Mouse (Mus musculus): ENCODE measurements at regions not wholly inside any gene's neighbourhood (a gene's known extent, or its start where the extent isn't known, plus 50 kb on each side); places are given as distances from the start of the nearest gene placed in this dataset.

GRCm38 (mm10) chr5:64661959-64662358 is 141.2 kb upstream of the Klf3 start:
- Histone ChIP-seq H3K27ac (no peak overlapping the region), H3K36me3 (ENCODE audit: inconsistent target) (no peaks in the 10 kb centered on the region), H3K79me2 (ENCODE audit: inconsistent target) (no peaks in the 10 kb centered on the region), H3K4me3 (ENCODE audit: inconsistent target) (no peak overlapping the region)
- WGBS (ENCODE audit: missing documents) = 60% methylated on average over 6 of the region's 6 CpGs

GRCm38 (mm10) chr5:64662476-64662875 is 140.7 kb upstream of the Klf3 start:
- Histone ChIP-seq H3K79me2 (ENCODE audit: inconsistent target) (no peaks in the 10 kb centered on the region), H3K36me3 (ENCODE audit: inconsistent target) (no peaks in the 10 kb centered on the region)
- WGBS (ENCODE audit: missing documents) = 5% methylated on average over 7 of the region's 7 CpGs

GRCm38 (mm10) chr5:64663766-64664165 is 139.4 kb upstream of the Klf3 start:
- 83% methylated on average over 1 of the region's 1 CpGs for WGBS (ENCODE audit: missing documents)
- no peak overlapping the region for H3K27ac ChIP-seq
- H3K36me3 ChIP-seq (ENCODE audit: inconsistent target) = no peaks in the 10 kb centered on the region
- H3K79me2 ChIP-seq (ENCODE audit: inconsistent target) = no peaks in the 10 kb centered on the region
- no peak overlapping the region for H3K4me3 ChIP-seq (ENCODE audit: inconsistent target)

More at GRCm38 (mm10) chr5:64662476-64662875, 140.7 kb upstream of the Klf3 start:
- H3K4me3 ChIP-seq (ENCODE audit: inconsistent target) = no peak overlapping the region
- H3K27ac ChIP-seq = no peak overlapping the region

- Histone ChIP-seq H3K36me3 (ENCODE audit: inconsistent target) (no peaks in the 10 kb centered on the region), H3K79me2 (ENCODE audit: inconsistent target) (no peaks in the 10 kb centered on the region), H3K27ac (no peak overlapping the region), H3K4me3 (ENCODE audit: inconsistent target) (no peak overlapping the region)
- 75% methylated on average over 3 of the region's 3 CpGs for WGBS (ENCODE audit: missing documents)
Observed at GRCm38 (mm10) chr5:64665064-64665463, 138.1 kb upstream of the Klf3 start.

- WGBS (ENCODE audit: missing documents) = 98% methylated on average over 3 of the region's 3 CpGs
- no peaks in the 10 kb centered on the region for H3K36me3 ChIP-seq (ENCODE audit: inconsistent target)
- no peaks in the 10 kb centered on the region for H3K79me2 ChIP-seq (ENCODE audit: inconsistent target)
- no peak overlapping the region for H3K4me3 ChIP-seq (ENCODE audit: inconsistent target)
- H3K27ac ChIP-seq = no peak overlapping the region
Observed at GRCm38 (mm10) chr5:64666256-64666655, 136.9 kb upstream of the Klf3 start.

GRCm38 (mm10) chr5:64667053-64667452 is 136.1 kb upstream of the Klf3 start:
- WGBS (ENCODE audit: missing documents) = 88% methylated on average over 3 of the region's 3 CpGs
- no peaks in the 10 kb centered on the region for H3K36me3 ChIP-seq (ENCODE audit: inconsistent target)
- no peak overlapping the region for H3K27ac ChIP-seq
- no peaks in the 10 kb centered on the region for H3K79me2 ChIP-seq (ENCODE audit: inconsistent target)
- no peak overlapping the region for H3K4me3 ChIP-seq (ENCODE audit: inconsistent target)

GRCm38 (mm10) chr5:64673861-64674260 is 129.3 kb upstream of the Klf3 start:
- H3K36me3 ChIP-seq (ENCODE audit: inconsistent target) = no peaks in the 10 kb centered on the region
- 89% methylated on average over 2 of the region's 2 CpGs for WGBS (ENCODE audit: missing documents)

GRCm38 (mm10) chr5:64676214-64676945 is 126.8 kb upstream of the Klf3 start:
- 28% methylated on average over 17 of the region's 17 CpGs for WGBS (ENCODE audit: missing documents)
- Histone ChIP-seq H3K4me3 (ENCODE audit: inconsistent target) (no peak overlapping the region; the same call in 1 of the 2 replicates), H3K36me3 (ENCODE audit: inconsistent target) (no peaks in the 10 kb centered on the region), H3K79me2 (ENCODE audit: inconsistent target) (no peaks in the 10 kb centered on the region), H3K27ac (peak overlapping the region; percentile 93)

More at GRCm38 (mm10) chr5:64673861-64674260, 129.3 kb upstream of the Klf3 start:
- Histone ChIP-seq H3K4me3 (ENCODE audit: inconsistent target) (no peak overlapping the region), H3K79me2 (ENCODE audit: inconsistent target) (no peaks in the 10 kb centered on the region), H3K27ac (no peak overlapping the region)

- WGBS (ENCODE audit: missing documents) = 23% methylated on average over 5 of the region's 8 CpGs
- Histone ChIP-seq H3K4me3 (ENCODE audit: inconsistent target) (no peak overlapping the region; the same call in 1 of the 2 replicates), H3K79me2 (ENCODE audit: inconsistent target) (no peaks in the 10 kb centered on the region), H3K36me3 (ENCODE audit: inconsistent target) (no peaks in the 10 kb centered on the region), H3K27ac (peak overlapping the region; percentile 93)
Observed at GRCm38 (mm10) chr5:64676946-64677588, 126.1 kb upstream of the Klf3 start.

- Histone ChIP-seq H3K36me3 (ENCODE audit: inconsistent target) (no peaks in the 10 kb centered on the region), H3K4me3 (ENCODE audit: inconsistent target) (no peak overlapping the region), H3K27ac (no peak overlapping the region), H3K79me2 (ENCODE audit: inconsistent target) (no peaks in the 10 kb centered on the region)
- 90% methylated on average over 2 of the region's 2 CpGs for WGBS (ENCODE audit: missing documents)
Observed at GRCm38 (mm10) chr5:64678706-64679105, 124.5 kb upstream of the Klf3 start.

GRCm38 (mm10) chr5:64679996-64680625 is 123.1 kb upstream of the Klf3 start:
- Histone ChIP-seq H3K79me2 (ENCODE audit: inconsistent target) (no peaks in the 10 kb centered on the region), H3K36me3 (ENCODE audit: inconsistent target) (no peaks in the 10 kb centered on the region), H3K27ac (no peak overlapping the region)

GRCm38 (mm10) chr5:64681161-64681560 is 122.0 kb upstream of the Klf3 start:
- H3K4me3 ChIP-seq (ENCODE audit: inconsistent target) = no peak overlapping the region
- no peaks in the 10 kb centered on the region for H3K36me3 ChIP-seq (ENCODE audit: inconsistent target)
- no peaks in the 10 kb centered on the region for H3K79me2 ChIP-seq (ENCODE audit: inconsistent target)
- H3K27ac ChIP-seq = no peak overlapping the region
- 96% methylated on average over 5 of the region's 5 CpGs for WGBS (ENCODE audit: missing documents)

More at GRCm38 (mm10) chr5:64679996-64680625, 123.1 kb upstream of the Klf3 start:
- H3K4me3 ChIP-seq (ENCODE audit: inconsistent target) = no peak overlapping the region
- 87% methylated on average over 18 of the region's 18 CpGs for WGBS (ENCODE audit: missing documents)

GRCm38 (mm10) chr5:64682326-64682845 is 120.8 kb upstream of the Klf3 start:
- H3K4me3 ChIP-seq (ENCODE audit: inconsistent target) = no peak overlapping the region
- no peaks in the 10 kb centered on the region for H3K36me3 ChIP-seq (ENCODE audit: inconsistent target)
- 86% methylated on average over 7 of the region's 7 CpGs for WGBS (ENCODE audit: missing documents)
- H3K27ac ChIP-seq = no peak overlapping the region
- H3K79me2 ChIP-seq (ENCODE audit: inconsistent target) = no peaks in the 10 kb centered on the region

GRCm38 (mm10) chr5:64683419-64683818 is 119.8 kb upstream of the Klf3 start:
- no peaks in the 10 kb centered on the region for H3K79me2 ChIP-seq (ENCODE audit: inconsistent target)
- H3K36me3 ChIP-seq (ENCODE audit: inconsistent target) = no peaks in the 10 kb centered on the region
- no peak overlapping the region for H3K4me3 ChIP-seq (ENCODE audit: inconsistent target)
- WGBS (ENCODE audit: missing documents) = 84% methylated on average over 4 of the region's 4 CpGs
- no peak overlapping the region for H3K27ac ChIP-seq

- WGBS (ENCODE audit: missing documents) = 90% methylated on average over 5 of the region's 5 CpGs
- H3K4me3 ChIP-seq (ENCODE audit: inconsistent target) = no peak overlapping the region
- no peaks in the 10 kb centered on the region for H3K36me3 ChIP-seq (ENCODE audit: inconsistent target)
- no peaks in the 10 kb centered on the region for H3K79me2 ChIP-seq (ENCODE audit: inconsistent target)
- no peak overlapping the region for H3K27ac ChIP-seq
Observed at GRCm38 (mm10) chr5:64684275-64684674, 118.9 kb upstream of the Klf3 start.
